Mouse (Mus musculus): ENCODE measurements around the gene Qrich1. TPM values are rescaled to one million over a fixed set of nuclear protein-coding genes. Genes with fewer than 3 reads are reported as not detected.

Qrich1 gene
- polyA plus RNA-seq, 1 experiment from 2014 or later, result 78.6 TPM

DNA sequence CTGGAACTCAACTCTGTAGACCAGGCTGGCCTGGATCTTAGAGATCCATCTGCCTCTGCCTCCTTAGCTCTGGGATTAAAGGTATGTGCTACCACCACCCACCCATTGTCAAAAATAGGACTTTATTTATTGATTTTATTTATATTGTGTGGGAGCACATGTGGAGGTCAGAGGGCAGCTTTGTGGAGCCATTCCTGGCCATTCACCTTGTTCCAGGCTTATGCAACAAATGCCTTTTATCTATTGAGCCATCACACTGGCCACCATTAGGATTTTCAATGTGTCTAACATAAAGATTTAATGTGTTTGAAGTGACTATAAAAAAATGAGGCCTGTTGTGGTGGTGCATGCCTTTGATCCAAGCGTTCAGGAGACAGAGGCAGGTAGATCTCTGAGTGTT is 14.9 kb downstream of the Qrich1 start:
- Histone ChIP-seq H3K9ac (no peak overlapping the region), H3K27me3 (replicated peaks) (no peaks in the 10 kb centered on the region), H3K4me1 (no peaks in the 10 kb centered on the region), H3K4me3 (no peak overlapping the region), H3K4me2 (no peak overlapping the region), H3K27ac (no peak overlapping the region), H3K9me3 (replicated peaks) (no peaks in the 10 kb centered on the region), H3K36me3 (peaks cover 95% of the 10 kb centered on the region)
- WGBS (ENCODE audit: insufficient replicate concordance), result 84% methylated on average over 1 of the region's 1 CpGs
- no peak for ATAC-seq

DNA sequence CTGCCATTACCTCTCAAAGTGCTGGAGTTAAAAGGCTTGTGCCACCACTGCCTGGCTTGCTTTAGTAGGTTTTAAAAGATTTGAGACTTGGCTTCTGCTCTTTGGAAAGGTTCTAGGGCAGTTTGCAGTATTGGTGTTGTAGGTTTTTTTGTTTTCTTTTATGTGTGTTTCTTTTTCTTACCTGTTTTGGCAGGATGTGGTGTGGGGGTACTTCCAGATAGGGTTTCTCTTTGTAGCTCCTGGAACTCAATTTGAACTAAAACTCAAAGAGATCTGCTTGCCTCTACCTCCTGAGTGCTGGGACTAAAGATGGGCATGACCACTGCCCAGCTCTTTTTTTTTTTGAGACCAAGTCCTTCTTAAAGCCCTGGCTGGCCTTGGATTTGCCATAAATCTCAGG is 24.2 kb downstream of the Qrich1 start:
- no peaks in the 10 kb centered on the region for H3K4me1 ChIP-seq
- H3K9me3 ChIP-seq (replicated peaks), result no peaks in the 10 kb centered on the region
- H3K4me3 ChIP-seq, result no peak overlapping the region
- no peak overlapping the region for H3K9ac ChIP-seq
- H3K36me3 ChIP-seq, result peaks cover 94% of the 10 kb centered on the region
- H3K27me3 ChIP-seq (replicated peaks), result no peaks in the 10 kb centered on the region
- H3K4me2 ChIP-seq, result no peak overlapping the region
- no peak overlapping the region for H3K27ac ChIP-seq
- ATAC-seq, result no peak

DNA sequence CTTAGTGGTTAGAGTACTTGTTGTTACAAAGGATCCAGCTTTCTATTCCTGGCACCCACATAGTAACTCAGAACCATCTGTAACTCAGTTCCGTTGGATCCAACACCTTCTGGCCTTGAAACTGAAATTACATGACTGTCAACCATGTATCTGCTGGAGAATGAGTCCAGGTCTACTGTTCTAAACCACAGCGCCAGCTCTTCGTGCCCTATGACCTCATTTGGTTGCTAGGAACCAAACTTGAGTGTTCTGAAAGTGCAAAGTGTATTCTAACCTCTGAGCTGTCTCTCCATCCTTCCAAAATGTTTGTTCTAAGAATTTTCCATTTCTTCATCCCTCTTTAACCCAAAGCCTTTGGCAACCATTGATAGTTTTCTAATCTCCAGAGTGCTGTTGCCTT is 29.4 kb downstream of the Qrich1 start:
- Histone ChIP-seq H3K27me3 (replicated peaks) (no peaks in the 10 kb centered on the region), H3K4me2 (no peak overlapping the region), H3K36me3 (peaks cover 94% of the 10 kb centered on the region), H3K9me3 (replicated peaks) (no peaks in the 10 kb centered on the region), H3K4me1 (peaks cover 6% of the 10 kb centered on the region; the same call in 1 of the 2 replicates), H3K9ac (no peak overlapping the region), H3K4me3 (no peak overlapping the region), H3K27ac (no peak overlapping the region)
- 91% methylated on average over 3 of the region's 3 CpGs for WGBS (ENCODE audit: insufficient replicate concordance)
- no peak for ATAC-seq

DNA sequence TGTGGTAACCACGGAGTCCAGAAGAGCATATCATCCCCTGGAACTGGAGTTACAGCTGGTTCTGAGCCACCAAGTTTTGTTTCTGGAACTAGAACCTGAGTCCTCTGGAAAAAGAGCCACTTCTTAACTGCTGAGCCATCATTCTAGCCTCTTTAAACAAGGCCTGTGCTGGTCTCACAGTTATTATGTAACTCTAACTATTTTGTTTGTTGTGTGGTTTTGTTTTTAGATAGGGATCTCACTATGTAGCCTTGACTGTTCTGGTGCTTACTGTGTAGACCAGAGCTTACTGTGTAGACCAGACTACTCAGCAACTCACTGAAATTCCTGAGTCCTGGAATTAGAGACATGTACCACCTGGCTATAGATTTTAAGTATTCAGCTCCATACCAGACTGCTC is 30.3 kb downstream of the Qrich1 start:
- no peak for ATAC-seq
- peaks cover 94% of the 10 kb centered on the region for H3K36me3 ChIP-seq
- 79% methylated on average over 1 of the region's 1 CpGs for WGBS (ENCODE audit: insufficient replicate concordance)

DNA sequence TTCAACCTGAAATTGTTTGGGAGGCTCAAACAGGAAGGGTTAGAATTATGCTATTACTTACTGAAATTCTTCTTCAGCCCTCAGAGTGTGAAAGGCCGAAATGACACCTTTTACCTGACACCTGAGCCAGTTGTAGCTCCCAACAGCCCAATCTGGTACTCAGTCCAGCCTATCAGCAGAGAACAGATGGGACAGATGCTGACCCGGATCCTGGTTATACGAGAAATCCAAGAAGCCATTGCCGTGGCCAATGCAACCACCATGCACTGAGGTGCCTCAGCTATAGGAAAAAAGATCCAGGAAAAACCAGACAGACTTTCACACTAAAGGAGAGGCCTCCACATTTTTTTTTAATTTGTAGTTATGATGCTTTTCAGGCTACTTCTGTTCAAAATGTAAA is 42.6 kb downstream of the Qrich1 start:
- no peaks in the 10 kb centered on the region for H3K27me3 ChIP-seq (replicated peaks)
- H3K4me2 ChIP-seq, result no peak overlapping the region
- H3K27ac ChIP-seq, result no peak overlapping the region
- no peak overlapping the region for H3K9ac ChIP-seq
- peaks cover 85% of the 10 kb centered on the region for H3K36me3 ChIP-seq
- no peak for ATAC-seq
- 77% methylated on average over 4 of the region's 4 CpGs for WGBS (ENCODE audit: insufficient replicate concordance)
- H3K4me3 ChIP-seq, result no peak overlapping the region
- H3K9me3 ChIP-seq (replicated peaks), result no peaks in the 10 kb centered on the region
- peaks cover 34% of the 10 kb centered on the region for H3K4me1 ChIP-seq

More for the DNA sequence above, 30.3 kb downstream of the Qrich1 start:
- no peak overlapping the region for H3K4me2 ChIP-seq
- H3K9ac ChIP-seq, result no peak overlapping the region
- H3K4me1 ChIP-seq, result peaks cover 6% of the 10 kb centered on the region; the same call in 1 of the 2 replicates
- H3K27me3 ChIP-seq (replicated peaks), result no peaks in the 10 kb centered on the region
- H3K27ac ChIP-seq, result no peak overlapping the region
- H3K4me3 ChIP-seq, result no peak overlapping the region
- no peaks in the 10 kb centered on the region for H3K9me3 ChIP-seq (replicated peaks)

DNA sequence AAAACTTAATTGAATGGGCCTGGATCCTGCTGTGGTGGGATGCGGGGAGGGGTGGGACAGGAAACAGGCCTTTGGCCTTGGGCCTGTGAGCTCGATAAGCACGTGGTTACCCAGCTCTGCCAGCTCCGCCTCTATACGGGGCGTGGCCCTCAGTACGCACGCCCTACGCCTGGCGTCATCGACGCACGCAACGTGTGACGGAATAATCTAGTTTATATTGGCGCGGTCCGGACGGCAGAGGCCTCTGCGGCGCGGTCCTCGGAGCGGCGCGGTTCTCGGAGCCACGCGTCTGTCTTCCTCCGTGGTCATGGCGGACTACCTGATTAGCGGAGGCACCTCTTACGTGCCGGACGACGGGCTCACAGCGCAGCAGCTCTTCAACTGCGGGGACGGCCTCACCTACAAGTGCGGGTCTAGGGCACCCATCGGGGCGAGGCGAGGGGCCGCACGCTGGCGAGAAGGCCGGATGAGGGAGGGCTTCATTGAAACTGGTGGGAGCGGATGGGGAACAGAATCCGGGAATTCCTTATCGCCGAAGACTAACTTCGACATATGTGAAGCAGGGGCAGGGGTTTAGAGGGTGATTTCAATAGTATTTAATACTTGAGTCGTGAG is 43.7 kb downstream of the Qrich1 start, which contains the start of gene Impdh2:
Gene Impdh2 (plus strand): TSS at position 60 of the 615 bp plus-strand sequence.
- Histone ChIP-seq H3K4me2 (peak within 1 kb of the TSS; percentile 90), H3K27ac (peak within 1 kb of the TSS; percentile 78), H3K36me3 (peaks cover 85% of the 10 kb centered on the region), H3K4me3 (peak within 1 kb of the TSS; percentile 77), H3K27me3 (replicated peaks) (no peaks in the 10 kb centered on the region), H3K9me3 (replicated peaks) (no peaks in the 10 kb centered on the region), H3K9ac (peak within 1 kb of the TSS; percentile 86), H3K4me1 (peaks cover 41% of the 10 kb centered on the region)
- ATAC-seq, result peak; percentile 97
- under 1% methylated on average over 53 of the region's 53 CpGs for WGBS (ENCODE audit: insufficient replicate concordance)

DNA sequence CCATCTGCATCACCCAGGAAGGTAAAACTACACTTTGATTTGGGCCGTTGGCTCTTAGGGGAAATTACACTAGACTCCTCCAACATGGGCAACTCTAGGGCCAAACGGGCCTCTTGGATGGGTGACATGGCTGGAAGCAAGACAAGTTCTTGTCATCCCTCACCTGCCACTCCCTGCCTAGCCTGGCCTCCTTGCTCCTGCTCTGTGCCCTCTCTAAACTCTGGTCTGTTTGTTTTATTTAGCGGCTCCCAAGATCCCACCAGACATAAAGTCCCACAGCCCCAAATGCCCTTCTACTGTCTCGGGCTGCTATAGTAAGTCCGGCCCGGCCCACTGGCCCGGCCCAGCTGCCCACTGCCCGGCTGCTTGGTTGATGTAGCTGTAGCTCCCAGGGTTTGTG is 47.1 kb downstream of the Qrich1 start:
- 91% methylated on average over 8 of the region's 8 CpGs for WGBS (ENCODE audit: insufficient replicate concordance)
- Histone ChIP-seq H3K4me1 (peaks cover 62% of the 10 kb centered on the region), H3K9ac (no peak overlapping the region), H3K4me2 (peak overlapping the region; percentile 21), H3K36me3 (peaks cover 59% of the 10 kb centered on the region), H3K27me3 (replicated peaks) (no peaks in the 10 kb centered on the region), H3K9me3 (replicated peaks) (no peaks in the 10 kb centered on the region), H3K4me3 (0 out of 2 replicates have a peak overlapping the region, but pooled peaks have one; percentile 1), H3K27ac (0 out of 2 replicates have a peak overlapping the region, but pooled peaks have one; percentile 62)
- no peak for ATAC-seq

DNA sequence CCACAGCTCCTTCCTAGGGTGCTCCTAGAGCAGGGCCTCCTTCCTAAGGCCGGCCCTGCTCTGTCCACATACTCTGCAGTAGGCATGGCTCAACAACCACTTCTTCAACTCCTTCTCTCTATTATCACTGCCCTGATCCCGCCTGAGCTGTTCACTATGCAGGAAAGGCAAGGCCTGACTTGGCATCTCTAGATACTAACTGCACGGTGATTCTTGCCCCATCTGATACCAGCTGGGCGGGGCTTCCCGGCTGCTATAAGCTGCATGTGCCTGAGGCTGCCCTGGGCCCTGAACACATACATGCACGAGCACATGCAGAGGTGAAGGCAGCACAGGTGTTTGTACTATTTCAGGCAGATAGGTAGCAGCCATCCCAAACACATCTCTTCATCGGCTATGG is 47.5 kb downstream of the Qrich1 start:
- Histone ChIP-seq H3K9ac (no peak overlapping the region), H3K36me3 (peaks cover 54% of the 10 kb centered on the region), H3K27me3 (replicated peaks) (no peaks in the 10 kb centered on the region), H3K4me3 (0 out of 2 replicates have a peak overlapping the region, but pooled peaks have one; percentile 1), H3K4me1 (peaks cover 67% of the 10 kb centered on the region), H3K27ac (0 out of 2 replicates have a peak overlapping the region, but pooled peaks have one; percentile 62), H3K9me3 (replicated peaks) (no peaks in the 10 kb centered on the region), H3K4me2 (peak overlapping the region; percentile 21; the same call in 1 of the 2 replicates)
- no peak for ATAC-seq
- 56% methylated on average over 7 of the region's 7 CpGs for WGBS (ENCODE audit: insufficient replicate concordance)

DNA sequence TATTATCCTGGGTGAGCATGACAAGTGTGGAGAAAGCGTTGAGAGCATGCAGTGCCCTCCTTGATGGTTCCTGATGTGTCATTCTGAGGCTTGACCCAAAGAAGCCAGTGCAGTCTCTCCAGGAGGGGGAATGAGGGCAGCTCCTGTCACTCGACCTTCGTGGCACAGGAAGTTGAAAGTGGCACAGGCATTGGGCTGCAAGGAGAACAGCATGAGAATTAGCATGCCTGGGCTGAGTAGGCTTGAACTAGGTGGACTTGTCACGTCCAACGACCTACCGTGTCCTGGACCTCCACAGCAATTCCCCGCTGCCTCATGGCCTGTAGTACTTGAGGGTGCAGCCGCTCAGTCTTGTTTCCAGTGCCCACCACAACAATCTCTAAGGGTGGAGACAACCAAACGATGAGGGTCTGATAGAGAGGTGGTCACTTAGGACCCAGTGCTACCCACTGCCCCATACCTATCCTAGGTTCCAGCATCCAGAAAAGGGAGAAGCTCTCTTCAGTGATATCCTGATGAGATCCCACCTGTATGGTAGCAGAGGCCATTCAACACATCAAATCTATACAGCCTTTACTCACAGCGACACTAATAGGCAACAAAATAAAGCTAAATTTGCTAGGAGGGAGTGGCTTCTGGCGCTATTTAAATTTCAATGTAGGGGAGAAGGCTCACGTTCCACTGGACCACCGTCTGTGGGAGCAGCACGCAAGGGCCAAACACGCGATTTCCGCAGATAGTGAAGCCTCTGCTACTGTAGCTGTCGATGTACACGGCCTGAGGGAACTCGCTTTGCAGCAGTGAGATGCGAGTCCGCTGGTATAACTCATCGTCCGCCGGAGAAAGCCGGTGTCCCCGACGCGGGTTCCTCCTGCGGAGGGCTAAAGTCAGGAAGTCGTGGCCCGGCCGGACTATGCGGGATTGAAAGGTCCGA is 49.5 kb downstream of the Qrich1 start:
- ATAC-seq, result peak; percentile 0
- peak overlapping the region; percentile 96 for H3K4me2 ChIP-seq
- no peaks in the 10 kb centered on the region for H3K9me3 ChIP-seq (replicated peaks)
- H3K4me1 ChIP-seq, result peaks cover 82% of the 10 kb centered on the region
- no peaks in the 10 kb centered on the region for H3K27me3 ChIP-seq (replicated peaks)
- peak overlapping the region; percentile 95 for H3K27ac ChIP-seq
- peak overlapping the region; percentile 80 for H3K4me3 ChIP-seq
- H3K36me3 ChIP-seq, result peaks cover 52% of the 10 kb centered on the region
- H3K9ac ChIP-seq, result peak overlapping the region; percentile 89
- 8% methylated on average over 35 of the region's 35 CpGs for WGBS (ENCODE audit: insufficient replicate concordance)

DNA sequence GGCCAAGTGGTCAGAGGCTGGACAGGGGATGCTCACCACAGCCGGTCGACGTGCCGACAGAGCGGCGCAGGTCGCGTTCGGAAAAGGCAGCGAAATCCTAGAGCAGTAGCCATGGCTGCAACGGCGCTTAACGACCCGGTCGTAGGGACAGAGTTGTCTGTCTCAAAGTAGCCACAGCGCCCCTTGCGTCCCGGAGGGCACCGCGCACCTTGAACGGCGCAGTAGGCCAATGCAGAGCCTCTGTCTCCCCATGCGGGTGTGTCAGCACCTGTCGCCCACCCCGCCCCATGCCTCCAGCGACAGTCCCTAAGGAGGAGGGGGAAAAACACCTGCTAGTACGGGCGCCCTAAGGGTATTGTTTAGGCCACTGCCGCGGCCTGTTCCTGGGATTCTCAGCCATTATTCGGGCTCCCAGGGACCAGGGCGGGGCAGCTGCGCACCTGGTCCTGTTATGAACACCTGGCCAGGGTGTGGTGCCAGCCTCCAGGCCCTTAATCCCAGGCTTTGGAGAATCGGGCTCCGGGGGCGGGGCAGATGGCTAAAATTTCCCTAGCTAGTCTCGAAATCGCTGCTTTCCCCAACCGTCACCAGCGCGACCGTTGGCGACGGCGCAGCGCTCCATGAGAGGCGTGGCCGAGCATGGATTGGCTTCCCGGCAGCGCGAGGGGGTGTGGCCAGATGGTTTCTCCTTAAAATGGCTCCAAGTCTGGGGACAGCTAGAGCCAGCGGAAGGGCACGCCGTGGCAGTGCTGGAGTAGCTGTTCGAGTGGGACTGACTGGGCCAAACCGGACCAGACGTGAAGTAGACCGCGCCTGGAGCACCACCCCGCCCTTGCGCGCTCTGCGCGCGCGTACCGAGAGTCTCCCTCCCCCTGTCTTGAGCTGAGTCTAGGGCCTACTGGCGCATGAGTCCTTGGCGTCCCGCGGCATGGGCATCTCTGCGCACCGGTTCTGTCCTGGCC is 50.5 kb downstream of the Qrich1 start, which contains the start of gene Ndufaf3:
Gene Ndufaf3 (minus strand): TSS at position 620 of the 962 bp plus-strand sequence.
- H3K9ac ChIP-seq, result peak within 1 kb of the TSS; percentile 89
- H3K4me3 ChIP-seq, result peak within 1 kb of the TSS; percentile 80
- H3K9me3 ChIP-seq (replicated peaks), result no peaks in the 10 kb centered on the region
- H3K27ac ChIP-seq, result peak within 1 kb of the TSS; percentile 95
- H3K4me2 ChIP-seq, result peak within 1 kb of the TSS; percentile 96
- peak; percentile 80 for ATAC-seq
- peaks cover 73% of the 10 kb centered on the region for H3K4me1 ChIP-seq
- no peaks in the 10 kb centered on the region for H3K27me3 ChIP-seq (replicated peaks)
- under 1% methylated on average over 73 of the region's 73 CpGs for WGBS (ENCODE audit: insufficient replicate concordance)
- peaks cover 52% of the 10 kb centered on the region for H3K36me3 ChIP-seq

DNA sequence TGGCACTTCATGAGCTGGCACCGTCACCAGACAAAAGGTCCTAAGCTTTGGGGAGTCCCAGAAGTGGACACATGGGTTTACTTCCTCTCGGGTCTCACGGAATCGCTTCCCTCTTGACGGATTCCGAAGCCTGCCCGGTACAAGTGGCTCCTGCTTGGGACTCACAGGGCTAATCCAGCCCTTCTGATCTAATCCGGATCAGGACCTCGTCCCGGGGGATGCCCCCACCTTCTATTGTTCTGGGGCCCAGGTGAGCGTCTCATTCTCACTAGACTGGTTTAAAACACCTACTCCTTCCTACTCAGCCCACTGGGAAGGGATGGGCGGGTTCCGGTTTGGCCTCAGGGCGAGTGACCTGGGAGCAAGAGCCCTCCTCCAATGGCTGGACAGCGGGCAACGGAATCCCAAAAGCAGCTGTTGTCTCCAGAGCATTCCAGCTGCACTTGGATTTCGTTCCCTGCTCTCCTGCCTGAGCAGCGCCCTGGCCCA is 51.4 kb downstream of the Qrich1 start:
- no peaks in the 10 kb centered on the region for H3K9me3 ChIP-seq (replicated peaks)
- peaks cover 66% of the 10 kb centered on the region for H3K4me1 ChIP-seq
- H3K4me3 ChIP-seq, result peak overlapping the region; percentile 80
- ATAC-seq, result no peak
- peak overlapping the region; percentile 89 for H3K9ac ChIP-seq
- H3K27me3 ChIP-seq (replicated peaks), result no peaks in the 10 kb centered on the region
- H3K4me2 ChIP-seq, result peak overlapping the region; percentile 96
- WGBS (ENCODE audit: insufficient replicate concordance), result 3% methylated on average over 18 of the region's 18 CpGs
- H3K27ac ChIP-seq, result peak overlapping the region; percentile 95
- H3K36me3 ChIP-seq, result peaks cover 52% of the 10 kb centered on the region

Measured in liver, embryonic 12.5 days (tissue).